Mouse (Mus musculus) neural tube, embryonic 14.5 days (tissue): ENCODE measurements around the gene Med20. TPM values are rescaled to one million over a fixed set of nuclear protein-coding genes. Genes with fewer than 3 reads are reported as not detected.

ENCODE experiments used
- polyA plus RNA-seq: library from polyadenylated mRNA; unstranded; fragments of >200 nt; fragmentation: Nextera tagmentation; extraction: Ambion mirVana; gene quantifications from 2 replicates; pipeline ENCODE4 v1.2.1, GENCODE M21; 2014

Gene Med20
- polyA plus RNA-seq, 1 experiment from 2014 or later: 38.1 TPM

Other genes starting within 250 kb of the Med20 start
- 66.7 and 77.6 TPM in 2 replicates for gene Mrps10, start 242.7 kb upstream of the Med20 start, polyA plus RNA-seq
- 0.43 and 0.44 TPM in 2 replicates for gene Guca1b, start 226.2 kb upstream of the Med20 start, polyA plus RNA-seq
- gene Guca1a, start 211.0 kb upstream of the Med20 start, polyA plus RNA-seq: 0.80 and 0.95 TPM in 2 replicates
- 0.21 TPM in 1 of 2 replicates, not detected in the other for gene AI661453, start 175.0 kb upstream of the Med20 start, polyA plus RNA-seq
- 0.36 and 0.42 TPM in 2 replicates for gene 1700001C19Rik, start 174.2 kb upstream of the Med20 start, polyA plus RNA-seq
- gene Taf8, start 109.3 kb upstream of the Med20 start, polyA plus RNA-seq: 16.4 and 17.1 TPM in 2 replicates
- gene Ccnd3, start 106.5 kb upstream of the Med20 start, polyA plus RNA-seq: 49.1 and 72.4 TPM in 2 replicates
- 32.7 and 35.0 TPM in 2 replicates for gene Bysl, start 90 bp upstream of the Med20 start, polyA plus RNA-seq
- 2.3 and 2.9 TPM in 2 replicates for gene Gm20517, start within 50 bp of the Med20 start, polyA plus RNA-seq
- 5.9 and 6.5 TPM in 2 replicates for gene Usp49, start 19.1 kb downstream of the Med20 start, polyA plus RNA-seq
- 296 and 305 TPM in 2 replicates for gene Tomm6, start 76.8 kb downstream of the Med20 start, polyA plus RNA-seq
- 33.3 and 41.9 TPM in 2 replicates for gene Frs3, start 77.4 kb downstream of the Med20 start, polyA plus RNA-seq
- 2.0 and 7.7 TPM in 2 replicates for gene Gm21981, start 82.9 kb downstream of the Med20 start, polyA plus RNA-seq
- 0.68 and 4.4 TPM in 2 replicates for gene Prickle4, start 83.2 kb downstream of the Med20 start, polyA plus RNA-seq
- gene Pgc, start 115.3 kb downstream of the Med20 start, polyA plus RNA-seq: not detected in 2 replicates
- gene Tfeb, start 125.4 kb downstream of the Med20 start, polyA plus RNA-seq: 1.8 and 2.1 TPM in 2 replicates
- 2.7 and 5.3 TPM in 2 replicates for gene Mdfi, start 223.1 kb downstream of the Med20 start, polyA plus RNA-seq